20 mouse cellular contexts compared by ENCODE assay signal in the genomic region with DNA sequence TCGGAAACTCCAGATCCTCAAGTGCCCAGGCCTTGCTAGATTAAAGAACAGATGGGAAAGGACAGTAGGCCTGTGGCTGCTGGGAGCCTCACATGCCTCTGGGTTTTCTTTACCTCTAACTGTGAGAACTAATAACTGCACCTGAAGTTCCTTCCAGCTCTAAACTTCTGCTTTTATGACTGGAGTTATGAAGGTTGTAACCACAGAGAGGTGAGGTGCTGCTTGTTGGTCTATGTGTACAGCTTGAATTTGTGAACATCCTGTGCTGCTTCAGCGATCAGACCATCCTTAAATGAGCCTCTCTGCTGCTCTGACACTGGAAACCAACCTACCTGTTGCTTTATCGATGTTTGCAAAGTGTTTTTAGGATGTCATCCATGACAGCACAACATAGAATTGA.
"Had no signal": no experiment of that assay in that cellular context is flagged by ENCODE, and none has a peak within 500 bp of the region (broad histone marks: within the 10 kb centered on the region; RNA-seq: fewer than 3 reads in every experiment).

No protein-coding gene starts in this region.

- H3K27me3 ChIP-seq: intestine, embryonic 15.5 days; liver, embryonic 15.5 days; megakaryocyte, embryonic 14.5 days; midbrain, embryonic 12.5 days; stomach, embryonic 15.5 days had no signal

- H3K4me3 ChIP-seq: intestine, embryonic 15.5 days; layer of hippocampus, adult 2 months; left cerebral cortex, adult 2 months; limb, embryonic 10.5 days; liver, embryonic 15.5 days; megakaryocyte, embryonic 14.5 days; midbrain, embryonic 12.5 days; stomach, embryonic 15.5 days had no signal

- H3K4me1 ChIP-seq: intestine, embryonic 15.5 days; liver, embryonic 15.5 days had no signal

- H3K27ac ChIP-seq: intestine, embryonic 15.5 days; left cerebral cortex, adult 2 months; limb, embryonic 10.5 days; liver, embryonic 15.5 days; midbrain, embryonic 12.5 days; stomach, embryonic 15.5 days had no signal

- DNase-seq: kidney, adult 18-20 months; kidney, postnatal 10 days; kidney, postnatal 4 days; lung, adult 2 months; lung, postnatal 10 days; lung, postnatal 4 days; right cerebral cortex, adult 18-20 months; right cerebral cortex, postnatal 4 days; spleen, adult 18-20 months; thymus, postnatal 25 days had no signal

- H3K36me3 ChIP-seq: intestine, embryonic 15.5 days; limb, embryonic 10.5 days; liver, embryonic 15.5 days; midbrain, embryonic 12.5 days; stomach, embryonic 15.5 days had no signal

- H3K4me2 ChIP-seq: intestine, embryonic 15.5 days; liver, embryonic 11.5 days; liver, embryonic 15.5 days; midbrain, embryonic 12.5 days; stomach, embryonic 15.5 days had no signal

- H3K9ac ChIP-seq: intestine, embryonic 15.5 days; liver, embryonic 15.5 days; midbrain, embryonic 12.5 days; stomach, embryonic 15.5 days had no signal

- ATAC-seq: intestine, embryonic 15.5 days; midbrain, embryonic 16.5 days had no signal

- H3K9me3 ChIP-seq: intestine, embryonic 15.5 days; limb, embryonic 10.5 days; liver, embryonic 15.5 days; megakaryocyte, embryonic 14.5 days; midbrain, embryonic 12.5 days; stomach, embryonic 15.5 days had no signal
